Mouse (Mus musculus): ENCODE measurements around the gene Atrnl1. TPM values are rescaled to one million over a fixed set of nuclear protein-coding genes. Genes with fewer than 3 reads are reported as not detected.

Gene Atrnl1
- polyA plus RNA-seq, 1 experiment = 9.0 TPM

GRCm38 (mm10) chr19:57927566-57928523, 317.0 kb downstream of the Atrnl1 start:
- WGBS = 77% methylated on average over 11 of the region's 11 CpGs
- H3K4me1 ChIP-seq (ENCODE audit: control insufficient read depth, insufficient read depth, insufficient read length, low read length) = peaks cover 4% of the 10 kb centered on the region; the same call in 1 of the 2 replicates
- H3K27me3 ChIP-seq (ENCODE audit: control insufficient read depth, insufficient read depth, low read length) = no peaks in the 10 kb centered on the region
- H3K4me3 ChIP-seq (ENCODE audit: low read depth, low read length) = no peak overlapping the region
- no peaks in the 10 kb centered on the region for H3K36me3 ChIP-seq (ENCODE audit: control insufficient read depth, insufficient read depth, low read length)
- no peak overlapping the region for H3K27ac ChIP-seq (ENCODE audit: insufficient read depth, low read depth, low read length)
- TF ChIP-seq POLR2A (IDR thresholded peaks at IDR 0.05; ENCODE audit: low read depth, low read length) = no peak

GRCm38 (mm10) chr19:57931626-57932025, 320.8 kb downstream of the Atrnl1 start:
- TF ChIP-seq POLR2A (IDR thresholded peaks at IDR 0.05; ENCODE audit: low read depth, low read length) (no peak), CTCF (IDR thresholded peaks at IDR 0.05; ENCODE audit: extremely low read depth, insufficient read length, insufficient replicate concordance, low read depth, low read length) (no peak)
- no peak overlapping the region for H3K27ac ChIP-seq (ENCODE audit: insufficient read depth, low read depth, low read length)
- WGBS = 99% methylated on average over 4 of the region's 4 CpGs

DNA sequence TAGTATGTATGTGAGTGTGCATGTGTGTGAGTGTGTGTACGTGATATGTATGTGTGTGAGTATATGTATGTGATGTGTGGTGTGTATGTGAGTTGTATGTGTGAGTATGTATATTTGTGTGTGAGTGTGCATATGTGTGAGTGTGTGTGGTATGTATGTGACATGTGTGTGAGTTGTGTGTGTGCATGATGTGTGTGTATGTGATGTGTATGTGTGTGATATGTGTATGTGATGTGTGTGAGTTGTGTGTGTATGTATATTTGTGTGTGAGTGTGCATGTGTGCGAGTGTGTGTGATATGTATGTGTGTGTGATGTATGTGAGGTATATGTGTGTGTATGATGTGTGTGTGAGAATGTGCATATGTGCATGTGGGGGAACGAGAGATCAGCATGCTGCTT, 326.0 kb downstream of the Atrnl1 start:
- Histone ChIP-seq H3K27ac (ENCODE audit: insufficient read depth, low read depth, low read length) (no peak overlapping the region), H3K4me1 (ENCODE audit: control insufficient read depth, insufficient read depth, insufficient read length, low read length) (no peaks in the 10 kb centered on the region), H3K36me3 (ENCODE audit: control insufficient read depth, insufficient read depth, low read length) (no peaks in the 10 kb centered on the region), H3K27me3 (ENCODE audit: control insufficient read depth, insufficient read depth, low read length) (no peaks in the 10 kb centered on the region), H3K4me3 (ENCODE audit: low read depth, low read length) (no peak overlapping the region)
- WGBS = 92% methylated on average over 3 of the region's 3 CpGs
- no peak for TF ChIP-seq POLR2A (IDR thresholded peaks at IDR 0.05; ENCODE audit: low read depth, low read length)

More at GRCm38 (mm10) chr19:57931626-57932025, 320.8 kb downstream of the Atrnl1 start:
- Histone ChIP-seq H3K4me1 (ENCODE audit: control insufficient read depth, insufficient read depth, insufficient read length, low read length) (no peaks in the 10 kb centered on the region), H3K36me3 (ENCODE audit: control insufficient read depth, insufficient read depth, low read length) (no peaks in the 10 kb centered on the region), H3K4me3 (ENCODE audit: low read depth, low read length) (no peak overlapping the region), H3K27me3 (ENCODE audit: control insufficient read depth, insufficient read depth, low read length) (no peaks in the 10 kb centered on the region)

DNA sequence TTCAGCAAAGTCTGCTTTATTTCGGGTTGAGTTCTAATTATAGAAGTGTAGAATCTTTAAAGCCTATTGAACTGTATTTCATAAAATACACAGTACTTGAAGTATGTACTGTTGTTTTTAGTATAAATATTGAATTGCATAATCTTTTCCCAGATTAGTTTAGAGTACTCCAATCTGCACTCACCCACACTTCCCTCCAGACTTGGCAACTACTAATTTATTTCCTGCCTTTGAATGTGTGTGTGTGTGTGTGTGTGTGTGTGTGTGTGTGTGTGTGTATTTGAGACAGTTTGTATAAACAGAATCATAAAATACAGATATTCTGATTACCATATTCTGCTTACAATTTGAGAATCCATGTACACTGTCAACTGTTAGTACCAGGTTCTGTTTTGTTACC, 328.3 kb downstream of the Atrnl1 start:
- Histone ChIP-seq H3K4me3 (ENCODE audit: low read depth, low read length) (no peak overlapping the region), H3K27ac (ENCODE audit: insufficient read depth, low read depth, low read length) (no peak overlapping the region), H3K4me1 (ENCODE audit: control insufficient read depth, insufficient read depth, insufficient read length, low read length) (no peaks in the 10 kb centered on the region), H3K27me3 (ENCODE audit: control insufficient read depth, insufficient read depth, low read length) (no peaks in the 10 kb centered on the region), H3K36me3 (ENCODE audit: control insufficient read depth, insufficient read depth, low read length) (no peaks in the 10 kb centered on the region)
- WGBS = 76% methylated on average over 1 of the region's 1 CpGs
- TF ChIP-seq CTCF (IDR thresholded peaks at IDR 0.05; ENCODE audit: extremely low read depth, insufficient read length, insufficient replicate concordance, low read depth, low read length) (no peak), POLR2A (IDR thresholded peaks at IDR 0.05; ENCODE audit: low read depth, low read length) (no peak)

DNA sequence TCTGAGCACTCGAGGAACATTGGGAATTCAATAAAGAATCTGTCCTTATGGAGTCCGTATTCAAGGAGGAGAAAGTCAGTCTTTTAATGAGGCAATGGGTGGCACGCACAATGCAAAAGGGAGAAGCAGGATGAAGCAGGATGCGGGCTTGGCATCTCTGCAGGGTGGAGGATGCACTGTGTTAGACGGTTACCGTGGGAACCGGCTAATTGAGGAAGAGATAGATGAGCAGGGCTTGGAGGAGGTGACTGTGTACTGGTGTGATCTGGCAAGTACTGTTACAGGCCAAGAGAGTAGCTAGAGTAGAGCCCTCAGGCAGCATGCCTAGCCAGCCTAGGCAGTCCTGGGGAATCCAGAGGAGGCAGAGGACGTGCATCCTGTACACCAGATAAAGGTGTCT, 330.7 kb downstream of the Atrnl1 start:
- Histone ChIP-seq H3K27me3 (ENCODE audit: control insufficient read depth, insufficient read depth, low read length) (no peaks in the 10 kb centered on the region), H3K4me3 (ENCODE audit: low read depth, low read length) (no peak overlapping the region), H3K36me3 (ENCODE audit: control insufficient read depth, insufficient read depth, low read length) (no peaks in the 10 kb centered on the region), H3K27ac (ENCODE audit: insufficient read depth, low read depth, low read length) (no peak overlapping the region), H3K4me1 (ENCODE audit: control insufficient read depth, insufficient read depth, insufficient read length, low read length) (peaks cover 2% of the 10 kb centered on the region; the same call in 1 of the 2 replicates)
- TF ChIP-seq CTCF (IDR thresholded peaks at IDR 0.05; ENCODE audit: extremely low read depth, insufficient read length, insufficient replicate concordance, low read depth, low read length) (no peak), POLR2A (IDR thresholded peaks at IDR 0.05; ENCODE audit: low read depth, low read length) (no peak)
- WGBS = 74% methylated on average over 8 of the region's 8 CpGs

- TF ChIP-seq CTCF (IDR thresholded peaks at IDR 0.05; ENCODE audit: extremely low read depth, insufficient read length, insufficient replicate concordance, low read depth, low read length) = no peak
- H3K4me3 ChIP-seq (ENCODE audit: low read depth, low read length) = no peak overlapping the region
- peaks cover 2% of the 10 kb centered on the region; the same call in 1 of the 2 replicates for H3K4me1 ChIP-seq (ENCODE audit: control insufficient read depth, insufficient read depth, insufficient read length, low read length)
- H3K27me3 ChIP-seq (ENCODE audit: control insufficient read depth, insufficient read depth, low read length) = no peaks in the 10 kb centered on the region
- WGBS = 94% methylated on average over 14 of the region's 14 CpGs
- no peak overlapping the region for H3K27ac ChIP-seq (ENCODE audit: insufficient read depth, low read depth, low read length)
- no peaks in the 10 kb centered on the region for H3K36me3 ChIP-seq (ENCODE audit: control insufficient read depth, insufficient read depth, low read length)
Measured at GRCm38 (mm10) chr19:57942281-57942680, 331.4 kb downstream of the Atrnl1 start.

- Histone ChIP-seq H3K4me3 (ENCODE audit: low read depth, low read length) (no peak overlapping the region), H3K27ac (ENCODE audit: insufficient read depth, low read depth, low read length) (no peak overlapping the region), H3K27me3 (ENCODE audit: control insufficient read depth, insufficient read depth, low read length) (no peaks in the 10 kb centered on the region), H3K36me3 (ENCODE audit: control insufficient read depth, insufficient read depth, low read length) (no peaks in the 10 kb centered on the region), H3K4me1 (ENCODE audit: control insufficient read depth, insufficient read depth, insufficient read length, low read length) (peaks cover 2% of the 10 kb centered on the region; the same call in 1 of the 2 replicates)
- WGBS = 37% methylated on average over 2 of the region's 2 CpGs
- TF ChIP-seq CTCF (IDR thresholded peaks at IDR 0.05; ENCODE audit: extremely low read depth, insufficient read length, insufficient replicate concordance, low read depth, low read length) = no peak
- TF ChIP-seq POLR2A (IDR thresholded peaks at IDR 0.05; ENCODE audit: low read depth, low read length) = no peak
Measured at GRCm38 (mm10) chr19:57943308-57943707, 332.5 kb downstream of the Atrnl1 start.

Measured in small intestine, adult 2 months (tissue).